Mouse (Mus musculus) heart, embryonic 14.5 days (tissue): ENCODE measurements around the gene H2afz. TPM values are rescaled to one million over a fixed set of nuclear protein-coding genes. Genes with fewer than 3 reads are reported as not detected.
"Not testable (repeated sequence)": the region's sequence is repeated elsewhere in the genome, so short reads cannot be mapped to it uniquely, and the experiment has no call there.

ENCODE experiments used
- ATAC-seq: fragments of 200-750 bp; cut with Nextera tagmentation; 2 replicates; pipeline ENCODE4 v1.8.0; 2017; ENCODE audit warnings: low read depth, moderate TSS enrichment; ENCODE audit not compliant: insufficient number of reproducible peaks, insufficient read depth, low FRiP score
- H3K27ac ChIP-seq, 2 experiments: fragments of 200-500 bp in 1 of 2; fragments of 300-500 bp in 1 of 2; sonication (generic) in 1 of 2; replicated peaks in 1 of 2; 2 replicates each; pipeline ENCODE4 v1.5.1; 2012 to 2014; ENCODE audit warnings: low read depth in 2 of 2, low read length in 2 of 2, control low read depth in 1 of 2, mild to moderate bottlenecking in 1 of 2, mixed read lengths in 1 of 2; ENCODE audit not compliant: control insufficient read depth in 1 of 2, insufficient read depth in 1 of 2
- H3K27me3 ChIP-seq: fragments of 300-500 bp; sonication (generic); 2 replicates; pipeline ENCODE4 v1.6.1; 2014; ENCODE audit warnings: mild to moderate bottlenecking, low read length, control low read depth; ENCODE audit not compliant: control insufficient read depth, insufficient read depth
- H3K36me3 ChIP-seq: fragments of 300-500 bp; sonication (generic); 2 replicates; pipeline ENCODE4 v1.6.1; 2014; ENCODE audit warnings: mild to moderate bottlenecking, control low read depth, low read length, mixed read lengths; ENCODE audit not compliant: control insufficient read depth, insufficient read depth
- H3K4me1 ChIP-seq, 2 experiments: fragments of 200-500 bp in 1 of 2; fragments of 300-500 bp in 1 of 2; sonication (generic) in 1 of 2; 2 replicates each; pipeline ENCODE4 v1.6.1; 2012 to 2014; ENCODE audit warnings: low read length in 2 of 2, control low read depth in 1 of 2, mixed read lengths in 1 of 2; ENCODE audit not compliant: control insufficient read depth in 2 of 2, insufficient read depth in 2 of 2
- H3K4me2 ChIP-seq: fragments of 300-500 bp; sonication (generic); 2 replicates; pipeline ENCODE4 v1.6.1; 2014; ENCODE audit warnings: mild to moderate bottlenecking, low read length
- H3K4me3 ChIP-seq, 2 experiments: fragments of 200-500 bp in 1 of 2; fragments of 300-500 bp in 1 of 2; sonication (generic) in 1 of 2; 2 replicates each; pipeline ENCODE4 v1.5.1; 2012 to 2014; ENCODE audit warnings: low read length in 2 of 2, mild to moderate bottlenecking in 2 of 2, control low read depth in 1 of 2, low read depth in 1 of 2, moderate library complexity in 1 of 2; ENCODE audit not compliant: control insufficient read depth in 1 of 2, insufficient read depth in 1 of 2
- H3K9ac ChIP-seq: fragments of 300-500 bp; sonication (generic); 2 replicates; pipeline ENCODE4 v1.6.1; 2014; ENCODE audit warnings: mild to moderate bottlenecking, low read length
- H3K9me3 ChIP-seq: fragments of 300-500 bp; sonication (generic); 2 replicates; pipeline ENCODE4 v1.6.1; 2016; ENCODE audit warnings: low read length, control low read depth; ENCODE audit not compliant: control insufficient read depth
- WGBS: fragments of 180-500 bp; shearing (Covaris S2); extraction: QIAGEN DNeasy Blood & Tissue Kit; methylation state at CpG from one replicate; pipeline ENCODE4 v1.1.7; 2014; 5-methylcytosine and 5-hydroxymethylcytosine counted together
- polyA plus RNA-seq: library from polyadenylated mRNA; unstranded; fragments of >200 nt; fragmentation: Nextera tagmentation; extraction: Ambion mirVana; gene quantifications from 2 replicates; pipeline ENCODE4 v1.2.1, GENCODE M21; 2014

Gene H2afz
- polyA plus RNA-seq, 1 experiment from 2014 or later, result 1,071 TPM

GRCm38 (mm10) chr3:137896386-137896785 is 32.1 kb downstream of the H2afz start:
- H3K27ac ChIP-seq, result no peak overlapping the region
- H3K9ac ChIP-seq, result no peak overlapping the region
- H3K4me3 ChIP-seq, result no peak overlapping the region
- peaks cover 76% of the 10 kb centered on the region for H3K36me3 ChIP-seq
- H3K27me3 ChIP-seq, result no peaks in the 10 kb centered on the region
- no peak for ATAC-seq
- no peaks in the 10 kb centered on the region for H3K4me1 ChIP-seq
- WGBS, result 87% methylated on average over 4 of the region's 4 CpGs
- H3K9me3 ChIP-seq, result 0 out of 2 replicates have a peak, but pooled peaks cover 4% of the 10 kb centered on the region
- H3K4me2 ChIP-seq, result no peak overlapping the region

- H3K27me3 ChIP-seq, result no peaks in the 10 kb centered on the region
- H3K9me3 ChIP-seq, result 0 out of 2 replicates have a peak, but pooled peaks cover 4% of the 10 kb centered on the region
- H3K4me1 ChIP-seq, result no peaks in the 10 kb centered on the region
- no peak for ATAC-seq
- H3K9ac ChIP-seq, result no peak overlapping the region
- H3K4me3 ChIP-seq, result no peak overlapping the region
- H3K36me3 ChIP-seq, result peaks cover 76% of the 10 kb centered on the region
- no peak overlapping the region for H3K27ac ChIP-seq
- WGBS, result 70% methylated on average over 3 of the region's 3 CpGs
- no peak overlapping the region for H3K4me2 ChIP-seq
Observed at GRCm38 (mm10) chr3:137896867-137897266, 32.6 kb downstream of the H2afz start.

GRCm38 (mm10) chr3:137897685-137898084 is 33.4 kb downstream of the H2afz start:
- no peak overlapping the region for H3K4me2 ChIP-seq
- 85% methylated on average over 5 of the region's 5 CpGs for WGBS
- H3K9me3 ChIP-seq, result 0 out of 2 replicates have a peak, but pooled peaks cover 4% of the 10 kb centered on the region
- H3K27ac ChIP-seq, result no peak overlapping the region
- no peaks in the 10 kb centered on the region for H3K4me1 ChIP-seq
- ATAC-seq, result no peak
- peaks cover 76% of the 10 kb centered on the region for H3K36me3 ChIP-seq
- no peak overlapping the region for H3K9ac ChIP-seq
- H3K4me3 ChIP-seq, result no peak overlapping the region
- H3K27me3 ChIP-seq, result no peaks in the 10 kb centered on the region

GRCm38 (mm10) chr3:137900149-137900548 is 35.9 kb downstream of the H2afz start:
- WGBS, result 92% methylated on average over 10 of the region's 10 CpGs
- Histone ChIP-seq H3K27me3 (no peaks in the 10 kb centered on the region), H3K4me2 (no peak overlapping the region), H3K9ac (no peak overlapping the region), H3K27ac (no peak overlapping the region), H3K36me3 (peaks cover 71% of the 10 kb centered on the region), H3K9me3 (0 out of 2 replicates have a peak, but pooled peaks cover 2% of the 10 kb centered on the region), H3K4me3 (no peak overlapping the region), H3K4me1 (no peaks in the 10 kb centered on the region)
- ATAC-seq, result no peak

DNA sequence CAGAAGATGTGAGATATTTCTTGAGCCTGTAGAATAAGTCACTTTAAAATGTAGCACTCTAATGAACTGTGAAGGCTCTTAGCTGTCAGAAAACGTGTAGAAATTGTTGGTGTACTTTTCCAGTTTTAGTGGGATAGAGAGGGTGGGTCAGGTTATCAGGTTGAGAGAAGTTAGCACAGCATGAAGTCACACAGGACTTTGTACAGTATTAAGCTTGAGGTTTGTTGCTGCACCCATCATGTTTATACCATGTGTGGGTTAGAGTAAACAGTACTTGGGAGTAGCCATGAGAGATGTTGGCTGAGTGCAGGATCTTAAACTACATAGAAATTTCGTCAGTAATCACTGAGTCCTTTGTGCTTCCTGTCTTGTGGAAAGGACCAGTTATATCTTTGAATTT is 48.8 kb downstream of the H2afz start:
- 69% methylated on average over 2 of the region's 2 CpGs for WGBS
- Histone ChIP-seq H3K4me3 (no peak overlapping the region), H3K36me3 (peaks cover 16% of the 10 kb centered on the region), H3K27ac (no peak overlapping the region), H3K4me2 (no peak overlapping the region), H3K9me3 (no peaks in the 10 kb centered on the region), H3K4me1 (peaks cover 2 to 6% of the 10 kb centered on the region in 2 experiments; a peak in 2 of 4 replicates), H3K27me3 (no peaks in the 10 kb centered on the region), H3K9ac (no peak overlapping the region)
- no peak for ATAC-seq

DNA sequence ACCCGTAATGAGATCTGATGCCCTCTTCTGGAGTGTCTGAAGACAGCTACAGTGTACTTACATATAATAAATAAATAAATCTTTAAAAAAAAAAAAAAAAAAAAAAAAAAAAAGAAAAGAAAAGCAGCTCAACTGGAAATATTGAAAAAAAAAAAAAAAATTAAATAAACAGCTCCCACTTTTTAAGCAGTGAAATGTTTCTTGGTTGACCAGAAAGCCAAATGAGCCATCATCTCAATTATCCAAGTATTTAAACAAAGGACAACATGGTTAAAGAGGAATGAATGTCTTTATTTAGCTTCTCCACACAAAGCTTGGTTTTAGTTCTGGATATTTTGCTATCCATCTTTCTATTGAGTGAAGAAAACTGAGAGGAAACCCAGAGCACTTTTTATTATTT is 50.3 kb downstream of the H2afz start:
- H3K4me2 ChIP-seq, ATAC-seq: not testable (repeated sequence)

More for the DNA sequence above, 50.3 kb downstream of the H2afz start:
- WGBS, result no CpG with 5 or more reads among the region's 1 CpGs
- not testable (repeated sequence) for H3K9ac ChIP-seq, H3K9me3 ChIP-seq, H3K36me3 ChIP-seq, H3K27me3 ChIP-seq, H3K4me3 ChIP-seq, H3K27ac ChIP-seq
- H3K4me1 ChIP-seq, result peaks cover 2 to 12% of the 10 kb centered on the region in 2 experiments; a peak in 2 of 4 replicates

Other genes starting within 250 kb of the H2afz start
- gene Ddit4l, start 242.9 kb upstream of the H2afz start, polyA plus RNA-seq, result 7.9 and 11.1 TPM in 2 replicates
- not detected in 2 replicates for gene Gm21962, start 193.0 kb upstream of the H2afz start, polyA plus RNA-seq
- 10.2 and 13.2 TPM in 2 replicates for gene Dnajb14, start 3.2 kb downstream of the H2afz start, polyA plus RNA-seq
- 103 and 116 TPM in 2 replicates for gene Lamtor3, start 54.0 kb downstream of the H2afz start, polyA plus RNA-seq
- 21.3 and 22.8 TPM in 2 replicates for gene Dapp1, start 117.1 kb downstream of the H2afz start, polyA plus RNA-seq
- 16.5 and 18.7 TPM in 2 replicates for gene 1110002E22Rik, start 200.6 kb downstream of the H2afz start, polyA plus RNA-seq
- gene Gm5105, start 202.9 kb downstream of the H2afz start, polyA plus RNA-seq, result 0.57 and 0.89 TPM in 2 replicates